Mouse (Mus musculus): ENCODE measurements around the gene Slc44a1.

GRCm38 (mm10) chr4:53535795-53536194 lies 95.6 kb downstream of the Slc44a1 start:
- no peak for TF ChIP-seq CTCF (IDR thresholded peaks at IDR 0.05; ENCODE audit: low read depth, low read length)
- TF ChIP-seq POLR2A (IDR thresholded peaks at IDR 0.05; ENCODE audit: borderline replicate concordance, low read depth, low read length): no peak
